Mouse (Mus musculus): ENCODE measurements around the gene Sumf1.

GRCm38 (mm10) chr6:108107376-108107775 lies 78.0 kb downstream of the Sumf1 start:
- no peak for TF ChIP-seq CTCF (IDR thresholded peaks at IDR 0.05; ENCODE audit: low read depth, low read length)
- TF ChIP-seq POLR2A (IDR thresholded peaks at IDR 0.05; ENCODE audit: insufficient read depth, low read length): no peak
- no peak for TF ChIP-seq EP300 (IDR thresholded peaks at IDR 0.05; ENCODE audit: insufficient read depth, low read depth, low read length)
